Mouse (Mus musculus) CH12.LX (cell line): ENCODE measurements at regions not wholly inside any gene's neighbourhood (a gene's known extent, or its start where the extent isn't known, plus 50 kb on each side); places are given as distances from the start of the nearest gene placed in this dataset.

Experiments used
- DNase-seq: peaks from one replicate; pipeline ENCODE4 v3.0.0-alpha.2; 2013; ENCODE audit errors: extremely low read depth
- H3K27ac ChIP-seq: 2 replicates; pipeline ENCODE4 v1.5.1; 2012; ENCODE audit warnings: low read depth, mild to moderate bottlenecking, control low read depth, moderate library complexity; ENCODE audit not compliant: insufficient read depth
- H3K27me3 ChIP-seq: replicated peaks from 2 replicates; pipeline ENCODE3; 2012; ENCODE audit warnings: inconsistent platforms
- H3K36me3 ChIP-seq, 2 experiments: replicated peaks in 1 of 2; 2 replicates each; pipeline versions ENCODE3 to v1.6.1; 2012; ENCODE audit warnings: inconsistent platforms in 1 of 2, low read length in 1 of 2, mild to moderate bottlenecking in 1 of 2, mixed read lengths in 1 of 2, moderate library complexity in 1 of 2; ENCODE audit not compliant: control insufficient read depth in 1 of 2, insufficient read depth in 1 of 2
- H3K4me1 ChIP-seq, 2 experiments: 2 replicates each; pipeline ENCODE4 v1.6.1; 2012; ENCODE audit warnings: inconsistent platforms in 1 of 2, moderate library complexity in 1 of 2; ENCODE audit not compliant: insufficient read depth in 2 of 2, control insufficient read depth in 1 of 2
- H3K4me2 ChIP-seq: 2 replicates; pipeline ENCODE4 v1.6.1; 2012; ENCODE audit warnings: low read depth, mild to moderate bottlenecking, control low read depth; ENCODE audit not compliant: poor library complexity, insufficient read depth, severe bottlenecking
- H3K4me3 ChIP-seq, 3 experiments: fragments of 150-350 bp in 1 of 3; sonication (generic) in 1 of 3; replicated peaks in 1 of 3; 2 replicates each; pipeline versions ENCODE3 to v1.5.1; 2011 to 2012; ENCODE audit warnings: low read depth in 2 of 3, low read length in 2 of 3, mild to moderate bottlenecking in 2 of 3, moderate library complexity in 2 of 3, control low read depth in 1 of 3, improper control_type of control experiment in 1 of 3, inconsistent platforms in 1 of 3, mixed read lengths in 1 of 3; ENCODE audit not compliant: poor library complexity in 1 of 3
- H3K79me2 ChIP-seq: replicated peaks from 2 replicates; pipeline ENCODE4 v1.6.1; 2012; ENCODE audit warnings: mild to moderate bottlenecking, moderate library complexity; ENCODE audit not compliant: control insufficient read depth, poor library complexity, insufficient read depth, severe bottlenecking; ENCODE audit errors: extremely low read depth
- H3K9ac ChIP-seq: 2 replicates; pipeline ENCODE4 v1.6.1; 2012; ENCODE audit warnings: low read depth, mild to moderate bottlenecking, control low read depth, moderate library complexity; ENCODE audit not compliant: insufficient read depth
- H3K9me3 ChIP-seq: replicated peaks from 2 replicates; pipeline ENCODE3; 2012; ENCODE audit warnings: low read length, inconsistent platforms, mixed read lengths
- BHLHE40 ChIP-seq: IDR thresholded peaks from 2 replicates; pipeline ENCODE4 v1.6.1; 2011; ENCODE audit warnings: mild to moderate bottlenecking, low read depth, low read length, improper control_type of control experiment
- CHD1 ChIP-seq: IDR thresholded peaks from 2 replicates; pipeline ENCODE4 v1.6.1; 2012; ENCODE audit warnings: low read depth, low read length, improper control_type of control experiment, inconsistent platforms
- CHD2 ChIP-seq: IDR thresholded peaks from 2 replicates; pipeline ENCODE4 v1.6.1; 2011; ENCODE audit warnings: low read length, improper control_type of control experiment
- CTCF ChIP-seq, 2 experiments: IDR thresholded peaks in 1 of 2; conservative IDR thresholded peaks in 1 of 2; 2 replicates each; pipeline ENCODE4 v1.5.1; 2011 to 2012; ENCODE audit warnings: low read depth in 2 of 2, low read length in 2 of 2, improper control_type of control experiment in 1 of 2, inconsistent platforms in 1 of 2, mild to moderate bottlenecking in 1 of 2, moderate library complexity in 1 of 2
- E2F4 ChIP-seq: IDR thresholded peaks from 2 replicates; pipeline ENCODE4 v1.6.1; 2011; ENCODE audit warnings: low read depth, low read length, improper control_type of control experiment; ENCODE audit not compliant: insufficient replicate concordance
- ETS1 ChIP-seq: conservative IDR thresholded peaks from 2 replicates; pipeline ENCODE4 v1.6.1; 2012; ENCODE audit warnings: low read depth, mild to moderate bottlenecking, inconsistent platforms, low read length, improper control_type of control experiment, moderate library complexity
- JUN ChIP-seq: IDR thresholded peaks from 2 replicates; pipeline ENCODE4 v1.6.1; 2011; ENCODE audit warnings: low read depth, mild to moderate bottlenecking, low read length, improper control_type of control experiment, moderate library complexity; ENCODE audit not compliant: insufficient read depth
- JUND ChIP-seq: conservative IDR thresholded peaks from 2 replicates; pipeline ENCODE4 v1.6.1; 2011; ENCODE audit warnings: low read depth, low read length, improper control_type of control experiment
- KAT2A ChIP-seq: IDR thresholded peaks from 2 replicates; pipeline ENCODE4 v1.6.1; 2012; ENCODE audit warnings: low read length, improper control_type of control experiment, inconsistent platforms; ENCODE audit not compliant: insufficient replicate concordance
- MAX ChIP-seq: IDR thresholded peaks from 2 replicates; pipeline ENCODE4 v1.6.1; 2011; ENCODE audit warnings: low read length, improper control_type of control experiment
- MAZ ChIP-seq: IDR thresholded peaks from 2 replicates; pipeline ENCODE4 v1.6.1; 2012; ENCODE audit warnings: low read depth, mild to moderate bottlenecking, inconsistent platforms, low read length, improper control_type of control experiment, moderate library complexity
- MEF2A ChIP-seq: IDR thresholded peaks from 2 replicates; pipeline ENCODE4 v1.6.1; 2014; ENCODE audit warnings: low read depth, mild to moderate bottlenecking, inconsistent platforms, low read length, improper control_type of control experiment, borderline replicate concordance
- MXI1 ChIP-seq: IDR thresholded peaks from 2 replicates; pipeline ENCODE4 v1.6.1; 2011; ENCODE audit warnings: mild to moderate bottlenecking, low read depth, low read length, improper control_type of control experiment
- POLR2A ChIP-seq: IDR thresholded peaks from 2 replicates; pipeline ENCODE4 v1.6.1; 2011; ENCODE audit warnings: low read depth, mild to moderate bottlenecking, improper control_type of control experiment, low read length
- RCOR1 ChIP-seq: conservative IDR thresholded peaks from 2 replicates; pipeline ENCODE4 v1.6.1; 2012; ENCODE audit warnings: low read depth, mild to moderate bottlenecking, inconsistent platforms, low read length, improper control_type of control experiment
- SIN3A ChIP-seq: IDR thresholded peaks from 2 replicates; pipeline ENCODE4 v1.6.1; 2012; ENCODE audit warnings: low read length, improper control_type of control experiment, inconsistent platforms
- SMC3 ChIP-seq: IDR thresholded peaks from 2 replicates; pipeline ENCODE4 v1.6.1; 2011; ENCODE audit warnings: low read depth, low read length, improper control_type of control experiment
- TBP ChIP-seq: conservative IDR thresholded peaks from 2 replicates; pipeline ENCODE4 v1.6.1; 2011; ENCODE audit warnings: low read depth, low read length, improper control_type of control experiment
- USF1 ChIP-seq: IDR thresholded peaks from 2 replicates; pipeline ENCODE4 v1.6.1; 2014; ENCODE audit warnings: low read depth, mild to moderate bottlenecking, inconsistent platforms, low read length, improper control_type of control experiment
- ZKSCAN1 ChIP-seq: IDR thresholded peaks from 2 replicates; pipeline ENCODE4 v1.6.1; 2012; ENCODE audit warnings: low read depth, inconsistent platforms, low read length, improper control_type of control experiment, borderline replicate concordance
- dilution Hi-C: fragments of 300-500 bp; cut with MboI; formaldehyde crosslinking; loops from 2 replicates; pipeline ENCODE4 v1.14.3; 2020; ENCODE audit warnings: low sequenced_read_pairs; ENCODE audit not compliant: extremely low pct_unique_long_range_greater_than_20kb, extremely low pct_ligation_motif_present
- in situ Hi-C: fragments of 300-500 bp; cut with MboI; formaldehyde crosslinking; loops from 3 replicates; pipeline ENCODE4 v1.14.3; 2019; ENCODE audit warnings: low sequenced_read_pairs, low pct_ligation_motif_present, low pct_unique_long_range_greater_than_20kb, mixed read lengths

DNA sequence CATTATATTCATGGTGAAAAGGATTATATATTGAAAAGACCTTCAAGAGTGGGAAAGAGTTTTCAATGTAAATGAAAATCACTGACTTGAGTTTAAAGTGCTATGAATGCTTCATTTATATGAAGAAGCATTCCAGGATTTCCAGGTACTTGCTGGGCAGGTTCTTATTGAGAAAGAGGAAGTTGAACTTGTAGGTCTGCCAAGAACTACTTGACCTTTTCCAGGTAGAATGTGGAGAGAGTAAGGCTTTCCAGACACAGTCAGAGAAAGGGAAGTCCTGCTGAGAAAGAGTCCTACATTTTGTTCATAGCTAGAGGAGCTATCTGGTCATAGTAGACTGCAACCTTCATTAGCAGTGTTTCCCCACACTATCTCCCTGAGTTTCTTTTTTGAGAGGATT, 426.8 kb upstream of the Gm5150 start:
- no peaks in the 10 kb centered on the region for H3K36me3 ChIP-seq
- H3K27me3 ChIP-seq: no peaks in the 10 kb centered on the region
- no peaks in the 10 kb centered on the region for H3K9me3 ChIP-seq
- H3K4me2 ChIP-seq: no peak overlapping the region
- DNase-seq: no peak
- H3K9ac ChIP-seq: no peak overlapping the region
- no peak overlapping the region for H3K27ac ChIP-seq
- no peaks in the 10 kb centered on the region for H3K4me1 ChIP-seq
- H3K4me3 ChIP-seq: no peak overlapping the region
- dilution Hi-C loops (no loop called here), in situ Hi-C loops (no loop called here)
- no peaks in the 10 kb centered on the region for H3K79me2 ChIP-seq
- TF ChIP-seq MXI1: no peak
- TF ChIP-seq KAT2A: no peak

DNA sequence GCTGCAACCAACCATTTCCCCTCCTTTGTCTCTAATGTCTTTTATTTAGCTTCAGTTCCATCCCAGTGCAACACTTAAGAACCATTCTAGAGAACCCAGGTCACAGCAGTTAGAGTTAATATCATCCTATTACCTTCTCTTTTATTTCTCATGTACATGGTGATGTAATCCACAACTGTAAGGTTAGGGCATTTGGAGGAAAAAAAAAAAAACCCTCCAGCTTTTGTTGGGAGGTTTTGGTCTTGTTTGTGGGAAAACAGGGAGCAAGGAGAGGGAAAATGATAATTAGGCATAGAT, 425.5 kb upstream of the Gm5150 start:
- in situ Hi-C loops: no loop called here
- no peaks in the 10 kb centered on the region for H3K9me3 ChIP-seq
- no peaks in the 10 kb centered on the region for H3K36me3 ChIP-seq
- no peak overlapping the region for H3K27ac ChIP-seq
- dilution Hi-C loops: no loop called here
- no peaks in the 10 kb centered on the region for H3K4me1 ChIP-seq
- H3K79me2 ChIP-seq: no peaks in the 10 kb centered on the region
- no peak for TF ChIP-seq JUND
- no peak for TF ChIP-seq CTCF (conservative IDR thresholded peaks at IDR 0.05 in 1 of 2, IDR thresholded peaks at IDR 0.05 in 1 of 2; ENCODE audit: low read depth in 2 of 2, low read length in 2 of 2)
- TF ChIP-seq MAX: no peak
- no peak for TF ChIP-seq BHLHE40
- no peak for TF ChIP-seq POLR2A
- TF ChIP-seq E2F4: no peak
- no peak for TF ChIP-seq USF1
- no peak for TF ChIP-seq ETS1
- TF ChIP-seq RCOR1: no peak
- TF ChIP-seq SIN3A: no peak
- no peak for TF ChIP-seq CHD2
- TF ChIP-seq JUN: no peak
- no peak for TF ChIP-seq ZKSCAN1
- no peak for TF ChIP-seq MEF2A
- TF ChIP-seq CHD1: no peak
- TF ChIP-seq TBP: no peak
- TF ChIP-seq SMC3: no peak
- TF ChIP-seq MAZ: no peak
- no peak overlapping the region for H3K4me2 ChIP-seq
- no peak overlapping the region for H3K9ac ChIP-seq
- no peak for DNase-seq
- no peak overlapping the region for H3K4me3 ChIP-seq
- H3K27me3 ChIP-seq: no peaks in the 10 kb centered on the region
